Mouse (Mus musculus) adrenal gland, adult 18-20 months (tissue): ENCODE measurements around the gene Snx29. TPM values are rescaled to one million over a fixed set of nuclear protein-coding genes. Genes with fewer than 3 reads are reported as not detected.
"Not testable (repeated sequence)": the region's sequence is repeated elsewhere in the genome, so short reads cannot be mapped to it uniquely, and the experiment has no call there.

Experiments
- DNase-seq, 2 experiments: peaks; one replicate each; pipeline ENCODE4 v3.0.0; 2021 to 2022; ENCODE audit warnings: low spot score in 2 of 2
- long read RNA-seq, 2 experiments: library from polyadenylated mRNA; stranded (forward); transcript quantifications; one replicate each; pipeline ENCODE4 v2.0.0; 2021
- total RNA-seq, 2 experiments: library from RNA; stranded (reverse); gene quantifications; 1 replicate in 1 of 2; 2 replicates in 1 of 2; pipeline ENCODE4 v1.2.3; 2021

The Snx29 gene
- 10 to 100 TPM; 13.6 to 15.4 TPM for total RNA-seq
- long read RNA-seq, experiment 1: 0 reads
- long read RNA-seq, experiment 2, partial matches to known transcripts: 4 of 6 reads
- long read RNA-seq, experiment 2, other reads (novel, unspliced or antisense): 2 of 6 reads

DNA sequence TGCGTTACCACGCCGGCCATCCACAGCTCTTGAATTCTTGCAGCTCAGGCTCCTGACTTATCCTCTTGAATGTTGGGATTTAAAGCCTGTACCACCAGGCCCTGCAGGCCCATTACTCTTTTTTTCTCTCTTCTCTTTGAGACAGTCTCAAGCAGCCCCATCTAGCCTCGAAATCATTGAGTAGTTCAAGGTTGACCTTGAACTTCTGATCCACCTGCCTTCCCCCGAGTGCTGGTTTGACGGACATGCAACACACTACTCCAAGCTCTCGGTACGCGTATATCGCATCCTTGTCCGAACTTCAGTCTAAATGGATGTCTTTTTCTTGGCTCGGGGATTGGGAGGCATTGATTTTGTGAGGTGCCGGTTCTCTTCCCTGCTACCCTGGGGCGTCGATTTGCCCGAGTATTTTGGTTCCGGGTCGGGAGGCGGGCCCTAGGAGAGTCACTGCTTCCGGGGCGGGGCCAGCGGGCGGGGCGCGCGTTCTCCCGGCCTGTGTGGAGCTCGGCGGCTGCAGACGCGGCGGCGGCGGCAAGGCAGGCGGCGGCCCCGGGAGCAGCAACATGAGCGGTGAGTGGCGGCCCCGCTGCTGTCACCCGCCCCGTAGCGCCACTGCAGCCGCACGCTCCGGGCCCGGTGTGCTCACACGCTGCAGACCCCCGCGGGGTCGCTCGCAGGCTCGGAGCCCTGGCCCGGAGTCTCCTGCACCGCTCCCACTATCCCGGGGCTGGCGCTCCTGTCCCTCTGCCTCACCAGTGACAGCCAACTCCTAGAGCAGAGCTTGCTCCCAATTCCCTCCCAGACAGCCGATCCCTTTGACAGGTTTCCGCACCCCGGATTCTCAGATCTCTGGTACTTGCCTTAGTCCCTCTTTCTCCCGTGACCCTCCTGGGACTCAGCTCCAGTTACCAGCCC is at the start of gene Snx29:
Gene Snx29, plus strand, starts transcription at position 500 of the 915 bp plus-strand sequence.
- DNase-seq: peak; percentile 99 to 100

GRCm38 (mm10) chr16:11276888-11277287 is 45.8 kb upstream of the Snx29 start:
- no peak for DNase-seq

DNA sequence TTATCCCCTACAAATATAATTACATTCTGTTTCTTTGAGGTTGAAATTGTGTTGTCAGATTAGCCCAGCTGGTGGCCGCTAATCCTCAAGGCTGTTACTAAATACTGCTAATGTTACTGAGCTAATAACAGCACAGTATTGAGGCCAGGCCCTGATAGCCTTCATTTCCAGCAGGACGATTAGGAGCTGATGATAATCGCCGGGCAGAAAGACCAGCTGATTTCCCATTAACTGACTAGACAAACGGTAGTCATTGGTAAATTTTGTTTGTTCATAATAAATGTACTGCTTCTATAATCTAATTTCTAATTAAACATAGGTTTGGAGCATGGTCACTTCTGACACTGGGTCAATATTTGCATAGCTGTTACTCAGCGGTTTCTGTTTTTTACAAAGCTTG is 43.9 kb upstream of the Snx29 start:
- no peak for DNase-seq

DNA sequence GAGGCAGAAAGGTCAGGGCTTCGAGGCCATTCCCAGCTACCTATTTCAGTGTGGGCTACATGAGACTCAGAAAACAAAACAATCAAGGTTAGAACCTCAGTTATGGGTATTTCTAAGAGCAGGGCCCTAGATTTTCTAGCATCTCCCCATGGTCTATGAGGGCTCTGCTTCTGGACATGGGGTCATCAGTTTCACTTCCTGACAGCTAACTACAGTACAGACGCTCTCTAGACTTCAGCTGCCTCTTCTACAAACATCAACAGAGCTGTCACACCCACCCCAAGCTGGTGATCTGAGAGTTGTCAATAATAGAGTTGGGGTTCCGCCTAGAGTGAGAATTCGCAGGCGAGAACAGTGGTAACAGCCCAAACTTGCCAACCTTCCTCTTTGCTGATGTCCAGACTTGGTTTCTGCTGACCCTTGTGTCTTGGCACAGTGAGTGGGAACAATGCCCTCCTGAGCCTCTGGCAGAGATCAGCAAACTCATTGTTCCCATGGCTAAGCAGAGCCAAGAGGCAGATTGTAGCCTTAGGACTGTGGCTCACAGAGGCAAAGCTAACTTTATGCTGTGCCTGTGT is 40.0 kb upstream of the Snx29 start:
- no peak for DNase-seq

GRCm38 (mm10) chr16:11284881-11285280 is 37.8 kb upstream of the Snx29 start:
- no peak for DNase-seq

DNA sequence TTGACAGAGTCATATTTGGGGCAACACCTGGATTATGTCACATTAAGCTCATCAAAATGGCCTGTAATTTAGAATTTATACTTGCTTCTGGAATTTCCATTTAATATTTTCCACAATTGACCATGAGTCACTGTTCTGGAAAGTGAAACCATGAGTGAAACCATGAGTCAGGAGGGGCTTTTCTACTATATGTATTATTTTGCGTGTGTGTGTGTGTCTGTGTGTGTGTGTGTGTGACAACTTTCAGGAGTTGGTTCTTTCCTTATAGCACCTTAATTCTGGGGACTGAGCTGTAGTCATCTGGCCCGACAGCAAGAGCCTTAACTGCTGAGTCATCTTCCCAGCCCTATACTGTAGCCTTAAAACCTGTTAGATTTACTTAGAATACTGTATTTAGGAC is 36.8 kb upstream of the Snx29 start:
- no peak for DNase-seq

DNA sequence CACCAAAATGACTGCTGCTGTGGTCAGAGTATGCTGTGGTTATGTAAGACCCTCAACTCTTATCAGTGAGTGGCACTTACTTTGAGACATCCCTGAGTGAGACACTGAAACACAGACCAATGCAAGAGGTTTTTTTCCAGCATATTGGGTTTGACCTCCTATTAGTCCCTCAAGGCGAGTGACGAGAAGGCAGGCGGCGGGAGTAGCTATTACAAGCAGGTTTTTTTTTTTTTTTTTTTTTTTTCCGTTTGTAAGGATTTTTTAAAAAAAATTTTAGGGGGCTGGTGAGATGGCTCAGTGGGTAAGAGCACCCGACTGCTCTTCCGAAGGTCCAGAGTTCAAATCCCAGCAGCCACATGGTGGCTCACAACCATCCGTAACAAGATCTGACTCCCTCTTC is 33.8 kb upstream of the Snx29 start:
- DNase-seq: not testable (repeated sequence)

GRCm38 (mm10) chr16:11295583-11295982 is 27.1 kb upstream of the Snx29 start:
- DNase-seq: not testable (repeated sequence)

- DNase-seq: not testable (repeated sequence)
Measured at GRCm38 (mm10) chr16:11297700-11298099, 25.0 kb upstream of the Snx29 start.

DNA sequence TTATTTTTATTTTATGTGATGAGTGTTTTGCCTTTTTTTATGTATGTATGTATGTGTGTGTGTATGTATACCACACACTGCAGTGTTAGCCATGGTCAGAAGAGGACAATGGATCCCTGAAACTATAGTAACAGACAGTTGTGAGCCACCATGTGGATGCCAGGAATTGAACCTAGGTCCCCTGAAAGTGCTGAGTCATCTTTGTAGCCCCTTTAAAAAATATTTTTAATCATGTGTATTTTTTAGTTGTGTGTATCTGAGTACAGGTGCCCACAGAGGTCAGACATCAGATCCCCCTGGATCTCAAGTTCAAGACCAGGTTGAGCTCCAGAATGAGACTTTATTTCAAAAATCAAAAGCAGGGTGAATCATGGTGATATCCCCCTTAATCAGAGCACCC is 19.0 kb upstream of the Snx29 start:
- no peak for DNase-seq

DNA sequence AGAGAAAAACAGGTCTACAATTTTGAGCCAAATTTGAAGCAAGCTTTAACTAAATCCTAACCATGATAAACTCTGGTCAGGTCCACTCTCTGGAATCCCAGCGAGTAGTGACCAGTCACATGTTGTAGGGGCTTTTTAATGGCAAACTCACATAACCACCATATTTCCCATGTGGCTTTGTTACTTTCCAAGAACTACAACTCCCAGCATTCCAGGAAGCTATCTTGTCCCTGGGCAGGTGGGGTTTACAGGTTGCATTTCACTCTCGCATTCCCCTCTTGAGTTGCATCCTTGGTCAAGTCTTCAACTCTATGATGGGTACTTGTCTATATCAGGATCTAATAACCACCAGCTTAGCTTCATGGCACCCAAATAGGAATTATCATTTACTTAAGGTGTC is 17.2 kb upstream of the Snx29 start:
- no peak for DNase-seq

DNA sequence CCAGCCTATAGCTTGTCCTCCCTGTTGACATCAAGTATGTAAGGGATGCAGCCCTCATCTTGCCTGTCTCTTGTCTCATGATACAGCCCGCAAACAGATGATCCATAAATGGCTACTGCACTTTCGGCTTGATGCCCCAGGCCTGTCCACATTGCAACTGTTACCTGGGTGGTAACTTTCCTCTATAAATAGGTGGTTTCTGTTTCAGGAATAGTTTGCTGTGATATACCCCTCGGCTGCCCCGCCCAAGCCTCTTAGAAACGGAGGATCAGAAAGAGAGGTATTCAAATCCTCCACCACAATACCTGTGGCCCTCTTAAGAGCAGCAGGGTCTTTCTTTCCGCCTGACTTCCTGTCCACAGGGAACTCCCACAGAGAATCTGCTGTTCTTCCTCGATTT is 9.2 kb upstream of the Snx29 start, which contains the start of gene Tnfrsf17:
Gene Tnfrsf17, plus strand, starts transcription at position 301 of the 400 bp plus-strand sequence.
- DNase-seq: no peak

DNA sequence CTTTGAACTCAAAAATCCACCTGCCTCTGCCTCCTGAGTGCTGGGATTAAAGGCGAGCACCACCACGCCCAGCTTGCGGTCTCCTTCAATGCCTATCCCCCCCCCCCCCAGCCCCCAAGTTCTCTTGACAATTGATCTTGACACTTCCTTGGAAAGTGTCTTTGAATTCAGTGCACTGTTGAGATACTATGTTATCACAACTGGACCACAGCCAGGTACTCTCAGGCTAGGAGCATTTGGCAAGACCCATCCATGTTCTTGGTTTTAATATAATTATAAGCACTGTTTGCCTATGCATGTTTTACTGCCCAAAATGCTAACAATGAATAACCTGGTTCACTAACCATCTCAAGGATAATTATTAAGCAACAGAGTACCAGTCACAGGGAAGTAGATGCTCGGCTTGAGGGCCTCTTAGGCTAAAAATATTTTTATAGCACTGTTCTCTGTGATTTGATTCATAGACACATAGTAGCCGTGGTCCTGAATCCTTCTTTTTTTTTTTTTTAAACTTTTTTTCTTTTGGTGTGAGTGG is 6.9 kb upstream of the Snx29 start:
- no peak for DNase-seq

DNA sequence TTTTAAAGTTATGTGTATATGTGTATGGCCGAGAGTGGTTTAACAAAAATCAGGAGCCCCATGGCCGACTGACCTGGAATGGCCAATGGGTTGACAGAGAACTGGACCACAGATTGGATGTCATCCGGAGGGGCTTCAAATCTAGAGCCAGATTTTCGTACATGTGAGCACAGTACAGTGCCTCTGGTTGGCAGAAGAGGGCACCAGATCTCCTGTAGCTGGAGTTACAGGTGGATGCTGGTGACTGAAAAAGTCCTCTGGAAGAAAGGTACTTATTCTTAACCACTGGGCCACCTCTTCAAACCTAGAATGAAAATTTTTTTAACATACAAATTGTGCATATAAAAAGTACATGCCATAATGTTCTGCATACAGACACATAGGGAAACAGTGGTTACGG is 6.0 kb upstream of the Snx29 start:
- DNase-seq: no peak

GRCm38 (mm10) chr16:11317324-11317723 is 5.4 kb upstream of the Snx29 start:
- DNase-seq: no peak

DNA sequence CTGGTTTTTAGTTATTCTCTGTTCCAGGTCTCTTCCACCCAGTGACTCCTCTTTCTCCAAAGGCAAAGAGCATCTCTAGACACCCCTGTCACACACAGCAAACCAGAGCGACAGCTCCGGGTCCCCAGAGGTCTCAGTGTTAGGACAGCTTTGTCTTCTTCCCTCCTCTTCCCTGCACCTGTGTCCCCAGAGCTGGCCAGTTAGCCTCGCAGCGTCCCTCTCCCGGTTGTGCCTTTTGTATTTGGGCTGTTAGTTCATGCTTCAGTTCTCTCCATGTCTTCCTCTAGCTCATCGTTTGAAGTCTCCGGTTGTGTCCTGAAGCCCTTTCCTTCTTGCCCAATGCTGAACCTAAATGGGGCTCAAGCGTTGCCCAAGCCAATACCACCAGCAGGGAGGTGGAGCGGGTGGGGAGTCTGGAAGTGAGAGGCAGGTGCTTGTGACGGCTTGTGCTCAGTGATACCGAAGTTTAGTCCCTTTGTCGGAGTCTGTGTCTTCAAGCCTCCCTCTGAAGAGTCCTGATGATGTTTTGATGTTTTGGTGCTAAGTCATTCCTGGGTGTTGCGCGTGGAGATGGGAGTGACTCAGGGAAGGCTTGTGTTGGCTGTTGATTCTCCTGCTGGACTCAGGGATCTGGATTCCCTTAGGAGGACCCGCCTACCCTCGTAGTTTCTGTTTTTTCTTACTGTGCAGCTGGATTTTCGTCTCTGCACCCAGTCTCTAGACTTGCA is 780 bp downstream of the Snx29 start:
- peak in 1 of 2 experiments; percentile 9 for DNase-seq

GRCm38 (mm10) chr16:11330081-11330800 is 7.5 kb downstream of the Snx29 start:
- no peak for DNase-seq

DNA sequence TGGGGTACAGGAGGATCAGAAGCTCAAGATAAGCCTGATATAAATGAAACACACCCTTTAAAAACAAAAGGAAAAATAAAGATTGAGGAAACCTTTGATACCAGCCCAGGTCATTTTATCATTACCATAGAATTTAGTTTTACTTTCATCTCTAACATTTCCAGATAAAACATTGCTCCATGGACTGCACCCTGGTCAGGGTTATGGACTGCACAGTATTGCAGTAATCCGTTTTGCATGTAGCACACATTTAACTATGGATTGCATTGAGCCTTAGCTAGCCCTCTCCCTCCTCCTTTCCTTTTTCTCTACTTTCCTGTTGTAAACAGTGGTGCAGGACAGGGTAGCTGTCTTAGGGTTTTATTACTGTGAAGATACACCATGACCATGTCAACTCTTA is 8.3 kb downstream of the Snx29 start:
- DNase-seq: no peak

DNA sequence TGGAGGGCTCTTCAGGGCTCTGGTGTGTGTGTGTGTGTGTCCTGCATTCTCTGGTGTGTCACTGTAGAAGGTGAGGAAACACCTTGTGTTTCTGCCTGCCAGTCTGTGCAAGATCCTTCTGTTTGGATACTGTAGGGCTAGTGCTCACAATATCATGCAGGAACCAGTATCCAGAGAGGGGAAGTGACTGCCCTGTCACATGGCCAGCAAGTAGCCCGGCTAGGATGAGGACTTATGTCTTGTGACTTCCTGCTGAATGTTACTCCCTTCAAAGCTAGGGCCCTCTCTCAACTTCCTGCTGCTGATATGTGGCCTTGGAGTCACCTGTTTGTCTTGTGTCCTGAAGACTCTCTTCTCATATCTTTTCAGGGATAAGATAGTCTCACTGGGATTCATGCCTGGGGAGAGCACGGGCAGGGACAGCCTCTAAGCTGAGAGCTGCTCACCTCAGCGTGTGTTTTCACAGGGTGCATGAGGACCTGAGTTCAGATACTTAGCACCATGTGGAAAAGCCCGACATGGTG is 20.6 kb downstream of the Snx29 start:
- no peak for DNase-seq

DNA sequence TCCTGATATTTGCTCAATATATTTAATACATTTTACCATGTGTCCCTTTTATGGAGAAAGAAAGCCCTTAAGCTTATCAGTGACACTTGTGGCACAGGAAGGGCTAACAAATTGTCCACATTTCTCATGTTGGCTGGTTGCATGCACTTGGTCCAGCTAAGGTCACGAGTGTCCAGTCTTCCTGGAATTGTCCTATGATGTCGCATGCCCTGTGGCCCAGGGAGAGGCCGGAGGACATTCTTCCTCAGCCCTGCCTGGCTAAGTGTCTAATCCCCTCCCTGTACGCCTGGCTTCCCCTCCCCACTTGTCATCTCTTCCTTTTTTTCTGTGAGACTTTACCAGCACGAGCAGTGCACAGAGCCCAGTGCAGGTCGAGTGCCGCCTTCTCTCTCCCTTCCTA is 29.2 kb downstream of the Snx29 start:
- no peak for DNase-seq
